Mouse (Mus musculus): ENCODE results near the gene Prr15l. TPM values are rescaled to one million over a fixed set of nuclear protein-coding genes. Genes with fewer than 3 reads are reported as not detected.

Gene Prr15l
- polyA plus RNA-seq, 1 experiment from 2014 or later = 1.7 TPM

GRCm38 (mm10) chr11:96952896-96953295, 25.0 kb downstream of the Prr15l start:
- Histone ChIP-seq H3K4me2 (no peak overlapping the region), H3K9me3 (replicated peaks) (no peaks in the 10 kb centered on the region), H3K9ac (no peak overlapping the region), H3K27me3 (no peaks in the 10 kb centered on the region), H3K36me3 (peaks cover 62% of the 10 kb centered on the region), H3K27ac (no peak overlapping the region), H3K4me1 (replicated peaks) (no peaks in the 10 kb centered on the region), H3K4me3 (no peak overlapping the region)
- 74% methylated on average over 6 of the region's 6 CpGs for WGBS
- ATAC-seq (replicated peaks; ENCODE audit: insufficient number of reproducible peaks, insufficient read depth, low FRiP score, low read depth) = no peak

- no peak for ATAC-seq (replicated peaks; ENCODE audit: insufficient number of reproducible peaks, insufficient read depth, low FRiP score, low read depth)
- WGBS = 81% methylated on average over 4 of the region's 4 CpGs
- no peaks in the 10 kb centered on the region for H3K4me1 ChIP-seq (replicated peaks)
Measured at GRCm38 (mm10) chr11:96955094-96955493, 27.2 kb downstream of the Prr15l start.

DNA sequence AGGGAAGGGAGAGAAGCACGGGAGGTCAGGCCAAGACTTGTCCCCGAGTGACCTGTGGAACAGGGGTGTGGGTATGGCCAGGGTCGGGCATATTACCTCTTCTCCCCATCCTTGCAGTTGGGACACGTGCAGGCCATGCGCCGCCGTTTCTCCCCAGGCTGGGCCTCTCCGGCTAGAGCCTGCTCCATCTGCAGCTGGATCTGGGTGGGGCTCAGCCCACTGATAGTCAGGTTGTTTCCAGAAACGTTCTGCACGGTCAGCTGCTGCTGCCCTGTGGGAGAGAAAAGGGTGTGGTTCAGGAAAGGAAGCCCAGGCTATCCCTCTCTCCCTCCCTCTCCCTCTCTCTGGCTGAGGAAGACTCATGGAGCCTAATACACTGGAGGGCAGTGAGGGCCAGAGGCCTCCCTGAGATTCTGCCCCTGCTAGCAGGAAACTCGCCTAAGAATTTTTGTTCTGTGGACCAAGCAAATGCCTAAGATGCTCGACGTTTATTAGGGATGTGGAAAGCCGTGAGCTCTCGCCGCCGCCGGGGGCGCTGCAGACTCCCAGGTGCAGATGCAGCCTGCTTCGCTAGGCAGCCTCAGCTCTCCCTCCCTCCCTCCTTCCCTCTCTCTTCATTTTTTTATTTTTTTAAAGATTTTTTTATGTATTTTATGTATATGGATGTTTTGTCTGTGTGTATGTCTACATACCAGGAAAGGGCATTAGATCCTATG, 28.3 kb downstream of the Prr15l start:
- H3K4me1 ChIP-seq (replicated peaks) = no peaks in the 10 kb centered on the region
- 0 out of 2 replicates have a peak, but pooled peaks have one; percentile 20 for ATAC-seq (replicated peaks; ENCODE audit: insufficient number of reproducible peaks, insufficient read depth, low FRiP score, low read depth)
- WGBS = 58% methylated on average over 20 of the region's 20 CpGs
- no peaks in the 10 kb centered on the region for H3K27me3 ChIP-seq
- H3K4me2 ChIP-seq = no peak overlapping the region
- no peak overlapping the region for H3K9ac ChIP-seq
- no peaks in the 10 kb centered on the region for H3K9me3 ChIP-seq (replicated peaks)
- H3K27ac ChIP-seq = no peak overlapping the region
- H3K4me3 ChIP-seq = no peak overlapping the region
- H3K36me3 ChIP-seq = peaks cover 75% of the 10 kb centered on the region

More at GRCm38 (mm10) chr11:96955094-96955493, 27.2 kb downstream of the Prr15l start:
- H3K4me2 ChIP-seq = no peak overlapping the region
- H3K36me3 ChIP-seq = peaks cover 71% of the 10 kb centered on the region
- no peak overlapping the region for H3K9ac ChIP-seq
- H3K27me3 ChIP-seq = no peaks in the 10 kb centered on the region
- no peak overlapping the region for H3K4me3 ChIP-seq
- H3K9me3 ChIP-seq (replicated peaks) = no peaks in the 10 kb centered on the region
- no peak overlapping the region for H3K27ac ChIP-seq

GRCm38 (mm10) chr11:96957061-96957805, 29.3 kb downstream of the Prr15l start:
- H3K4me3 ChIP-seq = no peak overlapping the region
- peaks cover 79% of the 10 kb centered on the region for H3K36me3 ChIP-seq

GRCm38 (mm10) chr11:96963580-96963979, 35.7 kb downstream of the Prr15l start:
- no peak overlapping the region for H3K27ac ChIP-seq
- WGBS = 18% methylated on average over 8 of the region's 8 CpGs
- ATAC-seq (replicated peaks; ENCODE audit: insufficient number of reproducible peaks, insufficient read depth, low FRiP score, low read depth) = peak; percentile 73; the same call in 1 of the 2 replicates
- no peaks in the 10 kb centered on the region for H3K9me3 ChIP-seq (replicated peaks)
- H3K4me1 ChIP-seq (replicated peaks) = peaks cover 28% of the 10 kb centered on the region
- H3K36me3 ChIP-seq = peaks cover 33% of the 10 kb centered on the region
- peak overlapping the region; percentile 11; the same call in 1 of the 2 replicates for H3K9ac ChIP-seq
- no peaks in the 10 kb centered on the region for H3K27me3 ChIP-seq
- no peak overlapping the region for H3K4me3 ChIP-seq
- no peak overlapping the region for H3K4me2 ChIP-seq

More at GRCm38 (mm10) chr11:96957061-96957805, 29.3 kb downstream of the Prr15l start:
- Histone ChIP-seq H3K27me3 (no peaks in the 10 kb centered on the region), H3K9ac (no peak overlapping the region), H3K27ac (no peak overlapping the region), H3K9me3 (replicated peaks) (no peaks in the 10 kb centered on the region), H3K4me2 (no peak overlapping the region), H3K4me1 (replicated peaks) (no peaks in the 10 kb centered on the region)
- WGBS = 90% methylated on average over 10 of the region's 10 CpGs
- ATAC-seq (replicated peaks; ENCODE audit: insufficient number of reproducible peaks, insufficient read depth, low FRiP score, low read depth) = no peak

- Histone ChIP-seq H3K4me1 (replicated peaks) (peaks cover 54% of the 10 kb centered on the region), H3K9ac (no peak overlapping the region), H3K27me3 (no peaks in the 10 kb centered on the region), H3K4me3 (no peak overlapping the region), H3K36me3 (peaks cover 16% of the 10 kb centered on the region), H3K9me3 (replicated peaks) (no peaks in the 10 kb centered on the region), H3K27ac (no peak overlapping the region), H3K4me2 (no peak overlapping the region)
- WGBS = 83% methylated on average over 3 of the region's 3 CpGs
- no peak for ATAC-seq (replicated peaks; ENCODE audit: insufficient number of reproducible peaks, insufficient read depth, low FRiP score, low read depth)
Measured at GRCm38 (mm10) chr11:96966172-96966571, 38.3 kb downstream of the Prr15l start.

DNA sequence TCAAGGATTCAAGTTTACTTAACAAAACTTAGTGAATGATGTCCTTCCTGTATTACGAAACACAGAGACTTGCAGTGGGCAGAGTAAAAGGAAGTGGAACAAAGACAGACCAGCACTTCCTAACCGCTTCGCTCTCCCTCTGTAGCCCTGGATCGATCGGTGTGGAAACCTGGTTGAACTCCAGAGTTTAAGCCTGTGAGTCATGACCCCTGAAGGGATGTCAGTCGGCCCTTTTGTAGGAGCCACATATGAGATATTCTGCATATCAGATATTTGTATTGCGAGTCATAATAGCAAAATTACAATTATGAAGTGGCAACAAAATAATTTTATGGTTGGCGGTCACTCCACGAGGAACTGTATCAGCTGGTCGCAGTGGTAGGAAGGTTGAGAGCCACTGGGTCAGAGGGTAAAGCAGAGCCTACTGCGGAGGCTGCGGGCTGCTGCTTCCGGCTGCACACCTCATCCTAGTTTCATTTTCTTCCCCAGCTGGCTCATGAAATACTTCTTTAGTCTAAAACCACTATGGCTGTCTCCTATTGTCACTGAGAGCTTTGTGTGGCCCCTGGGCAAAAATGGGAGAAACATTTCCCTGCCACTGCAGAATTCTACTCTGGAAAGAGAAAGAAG, 39.1 kb downstream of the Prr15l start:
- Histone ChIP-seq H3K4me2 (peak overlapping the region; percentile 54), H3K9ac (no peak overlapping the region), H3K36me3 (peaks cover 8% of the 10 kb centered on the region; the same call in 1 of the 2 replicates), H3K4me1 (replicated peaks) (peaks cover 62% of the 10 kb centered on the region), H3K9me3 (replicated peaks) (no peaks in the 10 kb centered on the region), H3K4me3 (peak overlapping the region; percentile 14), H3K27ac (peak overlapping the region; percentile 99), H3K27me3 (no peaks in the 10 kb centered on the region)
- no peak for ATAC-seq (replicated peaks; ENCODE audit: insufficient number of reproducible peaks, insufficient read depth, low FRiP score, low read depth)
- 68% methylated on average over 13 of the region's 13 CpGs for WGBS

GRCm38 (mm10) chr11:96967544-96968269, 39.8 kb downstream of the Prr15l start:
- Histone ChIP-seq H3K9me3 (replicated peaks) (no peaks in the 10 kb centered on the region), H3K4me3 (peak overlapping the region; percentile 14), H3K4me1 (replicated peaks) (peaks cover 69% of the 10 kb centered on the region), H3K4me2 (peak overlapping the region; percentile 54), H3K36me3 (peaks cover 2% of the 10 kb centered on the region; the same call in 1 of the 2 replicates), H3K27ac (peak overlapping the region; percentile 99), H3K27me3 (no peaks in the 10 kb centered on the region), H3K9ac (peak overlapping the region; percentile 36)
- WGBS = 45% methylated on average over 11 of the region's 11 CpGs
- no peak for ATAC-seq (replicated peaks; ENCODE audit: insufficient number of reproducible peaks, insufficient read depth, low FRiP score, low read depth)

GRCm38 (mm10) chr11:96968476-96968875, 40.6 kb downstream of the Prr15l start:
- 23% methylated on average over 6 of the region's 6 CpGs for WGBS
- peak overlapping the region; percentile 36 for H3K9ac ChIP-seq
- H3K36me3 ChIP-seq = no peaks in the 10 kb centered on the region
- no peaks in the 10 kb centered on the region for H3K27me3 ChIP-seq
- H3K9me3 ChIP-seq (replicated peaks) = no peaks in the 10 kb centered on the region
- H3K4me1 ChIP-seq (replicated peaks) = peaks cover 71% of the 10 kb centered on the region
- H3K27ac ChIP-seq = peak overlapping the region; percentile 99
- H3K4me3 ChIP-seq = no peak overlapping the region
- no peak for ATAC-seq (replicated peaks; ENCODE audit: insufficient number of reproducible peaks, insufficient read depth, low FRiP score, low read depth)
- H3K4me2 ChIP-seq = peak overlapping the region; percentile 54

DNA sequence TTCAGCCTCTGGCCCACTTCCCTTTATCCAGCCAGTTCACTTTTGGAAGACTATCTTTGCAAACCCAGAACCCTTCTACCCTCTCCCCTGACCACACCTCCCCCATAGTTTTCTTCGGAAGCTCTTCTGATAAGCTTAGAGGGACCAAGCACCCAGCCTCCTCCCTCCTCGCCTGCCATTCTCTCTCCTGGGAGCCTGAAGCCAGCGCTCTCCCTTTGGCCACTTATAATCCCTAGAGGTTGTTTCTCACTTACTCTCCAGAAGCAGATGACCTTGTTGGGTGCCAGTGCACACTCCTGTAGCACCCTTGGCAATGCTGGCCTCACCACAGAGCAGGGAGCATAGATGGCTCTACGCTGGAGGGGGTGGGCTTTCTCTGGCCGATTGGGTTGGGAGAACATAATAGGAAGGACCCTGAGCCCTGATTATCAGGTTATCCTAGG, 41.4 kb downstream of the Prr15l start:
- peak; percentile 60 for ATAC-seq (replicated peaks; ENCODE audit: insufficient number of reproducible peaks, insufficient read depth, low FRiP score, low read depth)
- 27% methylated on average over 5 of the region's 5 CpGs for WGBS
- H3K27me3 ChIP-seq = no peaks in the 10 kb centered on the region
- peak overlapping the region; percentile 36; the same call in 1 of the 2 replicates for H3K9ac ChIP-seq
- H3K36me3 ChIP-seq = no peaks in the 10 kb centered on the region
- peaks cover 75% of the 10 kb centered on the region for H3K4me1 ChIP-seq (replicated peaks)
- peak overlapping the region; percentile 54 for H3K4me2 ChIP-seq
- H3K4me3 ChIP-seq = peak overlapping the region; percentile 14; the same call in 1 of the 2 replicates
- H3K27ac ChIP-seq = peak overlapping the region; percentile 99
- H3K9me3 ChIP-seq (replicated peaks) = no peaks in the 10 kb centered on the region

All from heart, embryonic 15.5 days (tissue).